Mouse (Mus musculus) bone marrow macrophage, adult 2 months (primary cell): ENCODE measurements at regions not wholly inside any gene's neighbourhood (a gene's known extent, or its start where the extent isn't known, plus 50 kb on each side); places are given as distances from the start of the nearest gene placed in this dataset.

ENCODE experiments used
- CTCF ChIP-seq: IDR thresholded peaks from 2 replicates; pipeline ENCODE4 v1.5.1; 2012; ENCODE audit warnings: low read depth, mild to moderate bottlenecking, low read length, moderate library complexity
- POLR2A ChIP-seq: IDR thresholded peaks from 2 replicates; pipeline ENCODE4 v1.6.1; 2012; ENCODE audit warnings: mild to moderate bottlenecking, low read depth, low read length, borderline replicate concordance

GRCm38 (mm10) chr5:133708881-133709280 lies 390.6 kb upstream of the Castor2 start:
- TF ChIP-seq CTCF = no peak
- no peak for TF ChIP-seq POLR2A
